Mouse (Mus musculus): ENCODE measurements around the gene Slc12a5.

The Slc12a5 gene

GRCm38 (mm10) chr2:164960716-164961441 is at the start of gene Slc12a5:
TSS of gene Slc12a5 (plus strand) at chr2:164960802.
- DNase-seq (ENCODE audit: low spot score): peak; percentile 88

GRCm38 (mm10) chr2:164911086-164912048 is 49.2 kb upstream of the Slc12a5 start, which contains the start of gene Zfp335:
TSS of gene Zfp335 (minus strand) at chr2:164911757.
- peak; percentile 93 for DNase-seq (ENCODE audit: low spot score)

- DNase-seq (ENCODE audit: low spot score): peak; percentile 35
Measured at GRCm38 (mm10) chr2:164912151-164912550, 48.5 kb upstream of the Slc12a5 start.

GRCm38 (mm10) chr2:164912749-164913427 is 47.7 kb upstream of the Slc12a5 start:
- DNase-seq (ENCODE audit: low spot score): no peak

GRCm38 (mm10) chr2:164913428-164913786 is 47.2 kb upstream of the Slc12a5 start:
- no peak for DNase-seq (ENCODE audit: low spot score)

- no peak for DNase-seq (ENCODE audit: low spot score)
Measured at GRCm38 (mm10) chr2:164916820-164917219, 43.8 kb upstream of the Slc12a5 start.

GRCm38 (mm10) chr2:164917371-164917770 is 43.2 kb upstream of the Slc12a5 start:
- DNase-seq (ENCODE audit: low spot score): no peak

- peak; percentile 68 for DNase-seq (ENCODE audit: low spot score)
Measured at GRCm38 (mm10) chr2:164918325-164918724, 42.3 kb upstream of the Slc12a5 start.

- DNase-seq (ENCODE audit: low spot score): no peak
Measured at GRCm38 (mm10) chr2:164921984-164922383, 38.6 kb upstream of the Slc12a5 start.

- DNase-seq (ENCODE audit: low spot score): peak; percentile 30
Measured at GRCm38 (mm10) chr2:164923291-164923690, 37.3 kb upstream of the Slc12a5 start.

- peak; percentile 84 for DNase-seq (ENCODE audit: low spot score)
Measured at GRCm38 (mm10) chr2:164924100-164924857, 36.3 kb upstream of the Slc12a5 start.

GRCm38 (mm10) chr2:164930706-164931581 is 29.7 kb upstream of the Slc12a5 start:
- DNase-seq (ENCODE audit: low spot score): no peak

GRCm38 (mm10) chr2:164933534-164933933 is 27.1 kb upstream of the Slc12a5 start:
- no peak for DNase-seq (ENCODE audit: low spot score)

GRCm38 (mm10) chr2:164935991-164936390 is 24.6 kb upstream of the Slc12a5 start:
- DNase-seq (ENCODE audit: low spot score): no peak

- DNase-seq (ENCODE audit: low spot score): peak; percentile 69
Measured at GRCm38 (mm10) chr2:164938146-164939091, 22.2 kb upstream of the Slc12a5 start.

GRCm38 (mm10) chr2:164939106-164939505 is 21.5 kb upstream of the Slc12a5 start:
- no peak for DNase-seq (ENCODE audit: low spot score)

- peak; percentile 46 for DNase-seq (ENCODE audit: low spot score)
Measured at GRCm38 (mm10) chr2:164940140-164940830, 20.3 kb upstream of the Slc12a5 start, which contains the start of gene Mmp9. TSS of gene Mmp9 (plus strand) at chr2:164940780.

GRCm38 (mm10) chr2:164942692-164943290 is 17.8 kb upstream of the Slc12a5 start:
- DNase-seq (ENCODE audit: low spot score): no peak
